Mouse (Mus musculus): ENCODE results near the gene Apopt1. TPM values are rescaled to one million over a fixed set of nuclear protein-coding genes. Genes with fewer than 3 reads are reported as not detected.
A peak's percentile ranks its signal among the peaks of the same experiment; 100 is the strongest.

Gene Apopt1
- total and polyA plus RNA-seq, 2 experiments = 24.3 to 78.4 TPM

GRCm38 (mm10) chr12:111766313-111767236 is 53.5 kb downstream of the Apopt1 start:
- H3K4me1 ChIP-seq (ENCODE audit: control insufficient read depth, insufficient read depth, low read length) = peaks cover 3% of the 10 kb centered on the region; the same call in 1 of the 2 replicates
- no peak overlapping the region for H3K9ac ChIP-seq (ENCODE audit: low read depth, low read length)
- DNase-seq (ENCODE audit: extremely low read depth, low read depth, low spot score) = peak; percentile 34

DNA sequence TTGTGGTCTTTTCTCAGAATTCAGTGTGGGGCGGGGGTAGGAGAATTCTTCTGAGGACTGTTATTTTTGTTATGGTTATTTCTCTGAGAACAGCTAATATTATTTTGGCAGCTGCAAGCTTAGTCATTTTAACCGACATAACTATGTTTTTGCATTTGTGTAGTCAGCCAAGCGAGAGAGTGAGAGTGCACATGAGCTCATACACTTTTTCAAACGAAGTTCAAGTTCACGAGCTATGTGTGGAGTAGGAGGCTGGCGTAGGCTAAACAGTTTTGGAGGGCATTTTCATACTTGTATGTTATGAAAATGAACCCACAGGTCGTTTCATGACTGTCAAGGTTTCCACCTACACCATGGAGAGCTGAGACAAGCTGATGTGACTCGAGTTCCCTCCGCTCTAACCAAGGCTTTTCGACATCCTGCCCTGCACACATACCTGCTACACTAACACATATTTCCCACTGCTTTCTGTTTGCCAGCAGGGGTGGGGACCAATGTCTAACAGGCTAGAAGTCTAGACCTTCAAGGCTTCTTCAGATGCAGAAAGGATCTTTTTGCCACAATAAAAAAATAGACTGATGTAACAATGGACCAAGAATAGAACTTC is 55.4 kb downstream of the Apopt1 start:
- H3K4me3 ChIP-seq (ENCODE audit: insufficient read depth, low read depth, low read length) = no peak overlapping the region
- peaks cover 9% of the 10 kb centered on the region; the same call in 1 of the 2 replicates for H3K36me3 ChIP-seq (ENCODE audit: control insufficient read depth, insufficient read depth, low read length)
- TF ChIP-seq POLR2A (IDR thresholded peaks at IDR 0.05; ENCODE audit: extremely low read depth, insufficient read depth, low read length) = no peak
- no peak for TF ChIP-seq CTCF (IDR thresholded peaks at IDR 0.05; ENCODE audit: low read depth, low read length)
- WGBS = 93% methylated on average over 10 of the region's 10 CpGs
- DNase-seq (ENCODE audit: extremely low read depth, low read depth, low spot score) = no peak
- peaks cover 3% of the 10 kb centered on the region; the same call in 1 of the 2 replicates for H3K4me1 ChIP-seq (ENCODE audit: control insufficient read depth, insufficient read depth, low read length)
- H3K27me3 ChIP-seq (ENCODE audit: control insufficient read depth, insufficient read depth, low read length) = no peaks in the 10 kb centered on the region
- H3K27ac ChIP-seq (replicated peaks; ENCODE audit: insufficient read depth, low read depth, low read length) = no peak overlapping the region
- peaks cover 34% of the 10 kb centered on the region for H3K79me2 ChIP-seq (ENCODE audit: control insufficient read depth, insufficient read depth, low read length)
- no peak overlapping the region for H3K9ac ChIP-seq (ENCODE audit: low read depth, low read length)

More at GRCm38 (mm10) chr12:111766313-111767236, 53.5 kb downstream of the Apopt1 start:
- peaks cover 53% of the 10 kb centered on the region for H3K79me2 ChIP-seq (ENCODE audit: control insufficient read depth, insufficient read depth, low read length)
- H3K36me3 ChIP-seq (ENCODE audit: control insufficient read depth, insufficient read depth, low read length) = no peaks in the 10 kb centered on the region
- no peak overlapping the region for H3K27ac ChIP-seq (replicated peaks; ENCODE audit: insufficient read depth, low read depth, low read length)
- TF ChIP-seq CTCF (IDR thresholded peaks at IDR 0.05; ENCODE audit: low read depth, low read length) (no peak), POLR2A (IDR thresholded peaks at IDR 0.05; ENCODE audit: extremely low read depth, insufficient read depth, low read length) (no peak)
- WGBS = 70% methylated on average over 16 of the region's 16 CpGs
- H3K4me3 ChIP-seq (ENCODE audit: insufficient read depth, low read depth, low read length) = no peak overlapping the region
- H3K27me3 ChIP-seq (ENCODE audit: control insufficient read depth, insufficient read depth, low read length) = no peaks in the 10 kb centered on the region

DNA sequence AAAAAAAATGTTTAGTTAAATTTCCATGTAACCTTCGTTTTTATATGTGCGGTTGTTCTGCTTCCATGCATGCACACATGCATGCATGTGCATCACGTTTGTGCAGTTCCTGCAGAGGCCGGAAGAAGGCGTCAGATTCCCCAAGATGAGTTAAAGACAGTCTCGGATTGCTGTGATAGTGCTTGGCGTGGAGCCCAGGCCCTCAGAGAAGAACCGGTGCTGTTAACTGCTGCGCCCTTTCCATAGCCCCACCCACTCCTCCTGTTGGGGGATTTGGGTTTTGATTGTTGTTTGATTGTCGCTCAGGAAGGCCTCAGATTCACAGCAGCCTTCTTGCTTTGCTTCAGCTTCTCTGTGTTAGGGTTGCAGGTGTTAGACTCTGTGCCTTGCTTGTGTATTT is 56.2 kb downstream of the Apopt1 start:
- Histone ChIP-seq H3K36me3 (ENCODE audit: control insufficient read depth, insufficient read depth, low read length) (peaks cover 9% of the 10 kb centered on the region; the same call in 1 of the 2 replicates), H3K4me1 (ENCODE audit: control insufficient read depth, insufficient read depth, low read length) (peaks cover 3% of the 10 kb centered on the region; the same call in 1 of the 2 replicates), H3K27ac (replicated peaks; ENCODE audit: insufficient read depth, low read depth, low read length) (no peak overlapping the region), H3K27me3 (ENCODE audit: control insufficient read depth, insufficient read depth, low read length) (no peaks in the 10 kb centered on the region), H3K4me3 (ENCODE audit: insufficient read depth, low read depth, low read length) (no peak overlapping the region), H3K9ac (ENCODE audit: low read depth, low read length) (no peak overlapping the region), H3K79me2 (ENCODE audit: control insufficient read depth, insufficient read depth, low read length) (peaks cover 28% of the 10 kb centered on the region)
- TF ChIP-seq CTCF (IDR thresholded peaks at IDR 0.05; ENCODE audit: low read depth, low read length) (peak; percentile 30; the same call in 1 of the 2 replicates), POLR2A (IDR thresholded peaks at IDR 0.05; ENCODE audit: extremely low read depth, insufficient read depth, low read length) (no peak)
- 67% methylated on average over 10 of the region's 10 CpGs for WGBS
- DNase-seq (ENCODE audit: extremely low read depth, low read depth, low spot score) = no peak

GRCm38 (mm10) chr12:111769816-111770577 is 56.9 kb downstream of the Apopt1 start:
- peaks cover 9% of the 10 kb centered on the region; the same call in 1 of the 2 replicates for H3K36me3 ChIP-seq (ENCODE audit: control insufficient read depth, insufficient read depth, low read length)
- TF ChIP-seq CTCF (IDR thresholded peaks at IDR 0.05; ENCODE audit: low read depth, low read length) (no peak), POLR2A (IDR thresholded peaks at IDR 0.05; ENCODE audit: extremely low read depth, insufficient read depth, low read length) (no peak)
- no peak overlapping the region for H3K9ac ChIP-seq (ENCODE audit: low read depth, low read length)
- H3K79me2 ChIP-seq (ENCODE audit: control insufficient read depth, insufficient read depth, low read length) = peaks cover 25% of the 10 kb centered on the region; the same call in 1 of the 2 replicates
- no peak overlapping the region for H3K4me3 ChIP-seq (ENCODE audit: insufficient read depth, low read depth, low read length)
- no peaks in the 10 kb centered on the region for H3K27me3 ChIP-seq (ENCODE audit: control insufficient read depth, insufficient read depth, low read length)
- no peak for DNase-seq (ENCODE audit: extremely low read depth, low read depth, low spot score)
- WGBS = 82% methylated on average over 8 of the region's 9 CpGs
- no peak overlapping the region for H3K27ac ChIP-seq (replicated peaks; ENCODE audit: insufficient read depth, low read depth, low read length)
- H3K4me1 ChIP-seq (ENCODE audit: control insufficient read depth, insufficient read depth, low read length) = peaks cover 3% of the 10 kb centered on the region; the same call in 1 of the 2 replicates

DNA sequence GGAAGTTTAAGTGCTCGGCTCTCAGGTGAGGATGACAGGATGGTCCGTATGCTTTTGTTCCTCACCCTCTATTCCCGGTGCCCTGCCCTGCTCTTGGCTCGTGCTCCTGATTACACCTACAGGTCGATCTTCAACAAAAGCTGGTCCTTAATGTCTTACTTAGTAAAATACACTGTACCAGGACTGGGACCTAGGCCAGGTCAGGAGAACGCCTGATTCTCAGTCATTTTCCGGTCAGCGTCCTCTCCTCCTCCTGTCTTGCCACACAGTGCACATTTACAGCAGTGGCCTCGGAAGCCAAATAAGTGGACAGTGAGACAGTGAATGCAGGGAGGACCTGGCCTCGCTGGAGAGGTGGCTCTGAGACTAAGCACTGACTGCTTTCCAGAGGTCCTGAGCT is 57.6 kb downstream of the Apopt1 start:
- TF ChIP-seq POLR2A (IDR thresholded peaks at IDR 0.05; ENCODE audit: extremely low read depth, insufficient read depth, low read length) = no peak
- no peak for TF ChIP-seq CTCF (IDR thresholded peaks at IDR 0.05; ENCODE audit: low read depth, low read length)
- Histone ChIP-seq H3K27me3 (ENCODE audit: control insufficient read depth, insufficient read depth, low read length) (no peaks in the 10 kb centered on the region), H3K27ac (replicated peaks; ENCODE audit: insufficient read depth, low read depth, low read length) (no peak overlapping the region), H3K9ac (ENCODE audit: low read depth, low read length) (no peak overlapping the region), H3K4me3 (ENCODE audit: insufficient read depth, low read depth, low read length) (no peak overlapping the region), H3K36me3 (ENCODE audit: control insufficient read depth, insufficient read depth, low read length) (peaks cover 13% of the 10 kb centered on the region; the same call in 1 of the 2 replicates), H3K79me2 (ENCODE audit: control insufficient read depth, insufficient read depth, low read length) (peaks cover 21% of the 10 kb centered on the region; the same call in 1 of the 2 replicates), H3K4me1 (ENCODE audit: control insufficient read depth, insufficient read depth, low read length) (peaks cover under 1% of the 10 kb centered on the region; the same call in 1 of the 2 replicates)
- peak; percentile 50 for DNase-seq (ENCODE audit: extremely low read depth, low read depth, low spot score)
- WGBS = 76% methylated on average over 10 of the region's 10 CpGs

All from liver, adult 2 months (tissue).